Mouse (Mus musculus) brain, embryonic 14.5 days (tissue): Measurements from ENCODE around the gene Lck. TPM values are rescaled to one million over a fixed set of nuclear protein-coding genes. Genes with fewer than 3 reads are reported as not detected.

Source experiments
- DNase-seq: peaks from one replicate; pipeline ENCODE4 v3.0.0-alpha.2; 2011; ENCODE audit warnings: low read depth
- CTCF ChIP-seq: fragments of 200-500 bp; IDR thresholded peaks from 2 replicates; pipeline ENCODE4 v1.5.1; 2012; ENCODE audit warnings: inconsistent platforms, mild to moderate bottlenecking, moderate library complexity, borderline replicate concordance; ENCODE audit not compliant: insufficient read depth, insufficient read length; ENCODE audit errors: extremely low read depth
- POLR2A ChIP-seq: fragments of 200-500 bp; IDR thresholded peaks from 2 replicates; pipeline ENCODE4 v1.6.1; 2012; ENCODE audit warnings: mild to moderate bottlenecking, inconsistent platforms, borderline replicate concordance; ENCODE audit not compliant: poor library complexity, insufficient read depth, insufficient read length, severe bottlenecking; ENCODE audit errors: extremely low read depth
- polyA plus RNA-seq: library from polyadenylated mRNA; depleted of rRNA; stranded (reverse); fragments of >200 nt; gene quantifications from 2 replicates; pipeline ENCODE4 v1.2.3, GENCODE M21; 2012

Gene Lck
- polyA plus RNA-seq, 1 experiment, result 9.9 TPM

DNA sequence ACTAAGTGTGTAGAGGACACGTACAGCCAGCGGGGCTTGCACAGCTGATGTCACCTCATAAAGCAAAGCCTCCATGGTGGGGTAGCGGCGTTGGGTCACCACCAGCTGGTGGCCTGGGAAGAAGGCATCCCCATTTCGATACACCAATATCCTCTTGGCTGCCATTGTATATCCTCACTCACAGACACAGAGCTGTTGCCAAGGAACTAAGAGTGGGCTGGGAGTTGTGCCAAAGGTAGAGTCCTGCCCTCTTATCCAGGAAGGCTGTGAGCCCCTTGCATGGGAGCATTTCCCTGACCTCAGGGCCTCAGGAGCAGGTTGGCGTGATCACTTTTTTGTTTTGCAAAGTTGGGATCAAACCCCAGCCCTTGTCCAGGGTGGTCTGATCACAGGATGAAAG lies 40.7 kb upstream of the Lck start, which contains the start of gene Dcdc2b:
Gene Dcdc2b (minus strand): TSS at position 165 of the 400 bp plus-strand sequence.
- TF ChIP-seq CTCF (no peak), POLR2A (no peak)

DNA sequence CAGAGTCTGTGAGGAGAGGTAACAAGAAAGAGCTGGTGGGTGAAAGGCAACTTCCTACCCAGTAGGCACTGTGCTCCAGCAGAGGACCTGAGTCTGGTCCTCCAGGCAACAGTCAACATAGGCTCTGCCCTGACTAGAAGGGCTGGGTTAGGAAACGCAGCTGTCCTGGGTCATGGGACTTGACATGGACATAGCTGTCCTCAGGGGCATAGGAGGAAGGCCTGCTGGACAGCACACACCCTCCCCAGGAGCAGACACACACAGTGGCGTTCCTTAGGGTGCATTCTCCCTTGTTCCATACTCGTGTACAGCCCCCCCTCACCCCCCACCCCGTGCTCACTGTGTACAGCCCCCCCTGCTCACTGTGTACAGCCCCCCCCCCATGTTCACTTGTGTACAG lies 37.0 kb upstream of the Lck start:
- TF ChIP-seq CTCF (no peak), POLR2A (no peak)
- no peak for DNase-seq

More for the DNA sequence above, 40.7 kb upstream of the Lck start, which contains the start of gene Dcdc2b:
- DNase-seq, result peak; percentile 61

DNA sequence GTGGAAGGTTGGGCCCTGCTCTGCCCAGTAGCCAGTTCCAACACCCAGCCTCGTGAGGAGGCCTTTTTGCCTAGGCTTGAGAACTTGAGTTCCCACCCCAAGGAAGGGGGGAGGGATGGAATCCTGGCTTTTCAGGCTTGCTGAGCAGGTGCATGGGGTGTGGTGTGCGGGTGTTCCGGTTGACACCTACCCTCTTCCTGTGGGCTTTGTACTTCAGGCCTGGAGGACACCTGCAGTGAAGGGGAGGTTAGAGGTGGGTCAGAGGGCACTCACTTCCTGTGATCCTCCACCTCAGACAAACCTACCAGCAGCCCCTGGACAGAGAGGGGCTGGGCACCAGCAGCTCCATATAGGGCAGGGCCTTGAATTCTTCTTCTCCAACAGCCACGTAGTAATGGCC lies 36.6 kb upstream of the Lck start:
- DNase-seq, result no peak
- TF ChIP-seq CTCF (no peak), POLR2A (no peak)

DNA sequence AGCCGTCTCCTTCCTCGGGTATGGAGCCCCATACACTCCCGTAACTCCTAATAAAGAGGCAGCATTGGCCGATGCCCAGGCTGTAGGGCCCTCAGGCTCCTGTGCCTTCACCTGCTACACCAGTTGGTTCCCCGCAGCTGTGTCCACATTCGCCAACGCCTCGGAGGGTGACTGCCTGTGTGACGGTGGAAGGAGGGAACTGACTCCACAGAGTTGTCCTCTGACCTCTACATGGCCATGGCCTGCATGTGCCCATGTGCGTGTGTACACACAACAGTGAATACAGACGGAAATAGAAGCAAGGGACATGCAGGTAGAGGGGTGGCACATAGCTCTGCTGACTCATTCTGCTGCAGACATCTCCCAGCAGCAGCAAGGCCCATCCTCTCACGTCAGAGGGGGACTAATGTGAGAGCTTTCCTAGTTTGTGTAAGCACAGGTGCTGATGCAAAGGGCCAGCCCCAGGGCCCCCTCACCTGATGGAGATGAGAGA lies 35.7 kb upstream of the Lck start:
- no peak for DNase-seq
- no peak for TF ChIP-seq POLR2A
- TF ChIP-seq CTCF, result no peak

DNA sequence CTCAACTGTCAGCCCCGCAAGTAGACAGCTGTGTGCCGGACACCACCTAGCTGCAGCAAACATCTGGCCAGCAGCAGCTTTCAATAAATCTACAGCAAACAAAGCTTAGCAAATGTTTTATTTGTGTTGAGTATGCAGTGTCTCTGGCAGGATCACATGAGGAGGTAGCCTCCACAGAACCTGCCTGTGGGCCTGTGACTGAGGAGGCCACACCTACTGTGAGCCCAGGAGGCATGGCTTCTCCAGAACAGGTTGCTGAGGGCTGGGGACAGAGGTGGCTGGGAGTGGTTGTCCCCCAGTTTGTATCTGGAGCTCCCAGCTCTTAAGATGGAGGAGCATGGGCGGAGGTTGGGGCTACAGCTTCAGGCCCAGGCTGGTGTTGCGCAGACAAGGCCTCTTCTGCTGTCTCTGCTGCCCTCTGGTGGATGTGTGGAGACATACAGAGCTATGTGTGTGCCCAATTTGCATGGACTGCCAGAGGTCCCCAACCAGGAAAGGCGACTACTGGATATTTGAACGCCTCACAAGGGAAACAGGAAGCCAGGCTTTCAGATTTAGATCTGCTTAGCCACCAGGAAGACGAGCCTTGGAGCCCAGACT lies 35.1 kb upstream of the Lck start:
- peak; percentile 93 for DNase-seq
- TF ChIP-seq CTCF, result peak; percentile 93
- no peak for TF ChIP-seq POLR2A

DNA sequence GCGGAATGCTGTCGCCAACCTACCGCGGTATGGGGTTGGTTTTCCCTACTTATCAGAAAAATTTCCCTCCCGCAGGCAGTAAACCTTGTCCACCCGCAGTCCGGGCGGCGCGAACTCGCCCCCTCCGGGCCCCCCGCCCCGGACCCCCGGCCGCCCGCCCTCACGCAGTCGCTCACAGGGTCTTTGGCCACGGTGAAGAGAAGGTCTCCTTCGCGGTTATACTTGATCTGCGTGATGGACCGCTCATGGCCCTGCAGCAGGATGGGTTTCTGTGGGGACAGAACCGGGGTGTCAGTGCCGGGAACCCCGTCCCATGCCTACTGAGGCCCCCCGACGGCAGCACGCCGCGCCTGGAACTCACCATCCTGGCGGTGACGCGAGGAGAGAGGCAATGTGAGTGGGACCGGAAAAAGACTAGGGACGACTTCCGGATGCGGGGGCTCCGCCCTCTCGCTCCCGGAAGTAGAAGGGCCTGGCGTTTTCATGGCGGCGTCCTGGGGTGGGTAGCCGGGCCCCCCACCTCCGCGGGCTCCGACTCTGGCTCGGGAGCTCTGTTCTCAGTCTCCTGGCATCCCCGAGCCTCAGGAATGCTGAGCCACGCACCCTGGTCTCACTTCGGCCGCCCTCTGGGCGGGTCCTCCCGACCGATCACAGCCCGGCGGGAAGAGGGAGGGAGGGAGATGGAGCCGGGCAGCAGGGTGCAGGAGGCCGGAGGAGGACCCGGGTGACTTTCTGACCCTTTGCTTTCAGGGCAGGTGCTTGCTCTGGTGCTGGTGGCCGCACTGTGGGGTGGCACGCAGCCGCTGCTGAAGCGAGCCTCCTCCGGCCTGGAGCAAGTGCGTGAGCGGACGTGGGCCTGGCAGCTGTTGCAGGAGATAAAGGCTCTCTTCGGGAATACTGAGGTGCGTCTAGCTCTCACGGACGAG lies 27.1 kb upstream of the Lck start, which contains the start of the genes Eif3i and Tmem234:
Gene Eif3i (minus strand): TSS at position 416 of the 926 bp plus-strand sequence.
Gene Tmem234 (plus strand): TSS at position 436 of the 926 bp plus-strand sequence.
- TF ChIP-seq CTCF (no peak), POLR2A (peak; percentile 44; the same call in 1 of the 2 replicates)
- DNase-seq, result peak; percentile 93

DNA sequence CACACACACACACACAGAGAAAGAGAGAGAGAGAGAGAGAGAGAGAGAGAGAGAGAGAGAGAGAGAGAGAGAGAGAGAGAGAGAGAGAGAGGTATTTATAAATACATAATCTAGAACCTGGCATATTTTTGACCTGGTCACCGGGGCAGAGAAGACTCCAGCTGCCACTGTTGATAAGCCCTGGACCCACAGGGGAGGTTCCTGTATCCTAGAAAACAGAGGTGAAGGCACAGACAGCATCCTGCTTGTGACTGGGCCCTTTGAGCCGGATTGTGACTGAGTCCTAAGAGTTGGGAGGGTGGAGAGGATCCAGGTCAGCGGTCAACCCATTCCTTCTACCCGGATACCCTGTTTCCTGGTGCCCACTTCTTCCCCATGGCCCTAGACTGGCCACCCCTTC lies 15.4 kb upstream of the Lck start:
- TF ChIP-seq POLR2A (no peak), CTCF (no peak)
- no peak for DNase-seq

DNA sequence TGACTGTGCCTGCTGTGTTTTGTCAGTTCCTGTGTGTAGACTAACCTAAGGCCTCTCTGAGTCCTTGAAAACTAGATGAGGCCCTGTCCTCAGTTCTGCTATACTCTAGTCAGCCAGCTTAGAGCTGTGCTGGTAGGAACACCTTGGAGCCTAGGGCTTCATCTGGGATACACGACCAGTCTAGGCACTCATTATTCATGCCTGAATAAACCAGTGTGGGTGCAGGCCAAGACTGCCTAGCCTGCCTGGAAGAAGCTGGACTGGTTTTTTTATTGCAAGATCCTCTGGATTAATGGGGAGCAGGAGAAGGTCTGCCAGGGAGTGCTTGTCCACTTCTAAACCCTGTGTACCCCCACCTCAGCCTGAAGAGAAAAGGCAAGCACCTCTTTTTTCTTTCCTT lies 13.5 kb upstream of the Lck start:
- DNase-seq, result no peak
- TF ChIP-seq POLR2A, result no peak
- TF ChIP-seq CTCF, result no peak

DNA sequence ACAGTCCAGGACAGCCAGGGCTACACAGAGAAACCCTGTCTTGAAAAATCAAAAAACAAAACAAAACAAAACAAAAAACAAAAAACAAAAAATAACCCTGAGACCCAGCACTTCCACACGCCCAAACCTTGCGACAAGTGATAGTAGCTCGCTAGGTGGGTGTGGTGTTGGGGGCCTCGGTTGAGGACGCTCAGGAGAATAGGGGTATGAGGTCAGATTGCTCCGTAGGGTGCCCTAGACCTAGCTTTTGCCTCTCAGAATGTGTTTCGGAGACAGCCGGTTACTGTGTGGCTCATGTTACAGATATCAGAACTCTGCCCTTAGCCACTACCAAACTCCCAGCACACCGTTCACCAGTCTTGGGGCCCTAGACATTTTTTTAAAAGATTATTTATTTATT lies 12.3 kb upstream of the Lck start:
- TF ChIP-seq POLR2A (no peak), CTCF (no peak)
- DNase-seq, result no peak

DNA sequence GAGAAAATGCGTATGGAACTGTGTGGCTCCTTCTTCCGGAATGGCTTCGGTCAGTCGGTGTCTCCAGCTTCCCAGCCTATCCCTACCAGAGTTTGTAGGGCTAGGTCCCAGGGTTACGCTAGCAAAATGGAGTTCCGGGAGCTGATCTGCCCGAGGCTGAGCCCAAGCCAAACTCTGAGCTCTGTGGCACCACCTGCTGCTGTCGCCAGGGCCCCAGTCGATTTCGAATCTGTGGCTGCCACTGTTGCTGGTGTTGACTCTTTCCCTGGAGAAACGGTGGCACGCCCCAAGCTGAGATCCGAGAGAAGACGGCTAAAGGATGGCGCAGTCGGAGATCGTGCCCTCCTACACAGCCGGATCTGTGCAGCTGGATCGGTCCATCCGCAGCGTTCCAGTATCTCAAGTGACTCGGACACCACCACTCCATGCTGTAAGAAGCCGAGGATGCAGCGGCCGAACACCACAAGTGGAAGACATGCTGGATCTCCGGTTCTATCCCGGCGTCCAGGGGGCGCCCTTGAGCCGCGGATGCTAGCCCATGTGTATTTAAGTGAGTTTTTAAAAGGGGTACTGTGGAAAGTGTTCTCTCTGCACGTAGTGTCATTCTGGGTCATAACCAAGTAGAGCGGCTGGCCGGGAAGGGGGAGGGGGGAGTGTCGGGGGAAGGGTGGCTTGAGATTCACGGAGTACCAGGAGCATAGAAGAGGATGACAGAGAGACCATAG lies 11.6 kb upstream of the Lck start:
- peak; percentile 80 for DNase-seq
- no peak for TF ChIP-seq POLR2A
- TF ChIP-seq CTCF, result peak; percentile 74

DNA sequence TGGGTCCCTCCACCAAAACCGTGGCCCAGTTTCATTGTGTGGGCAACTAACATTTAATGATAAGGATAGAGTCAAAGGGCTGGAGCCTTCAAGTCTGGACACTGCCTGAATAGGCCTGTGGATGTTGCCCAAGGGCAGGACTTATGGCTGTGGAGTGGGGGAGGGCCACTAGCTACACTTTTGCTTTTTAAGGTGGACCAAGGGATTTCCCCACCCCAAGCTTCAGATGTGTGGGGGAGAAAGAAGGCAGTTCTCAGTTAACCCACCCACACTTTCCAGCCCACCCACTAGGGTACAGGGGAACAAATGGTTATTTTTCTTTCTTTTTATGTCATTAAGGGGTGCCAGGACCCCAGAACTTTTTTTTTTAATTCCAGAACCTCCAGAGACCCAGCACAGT lies 10.9 kb upstream of the Lck start:
- no peak for DNase-seq
- TF ChIP-seq POLR2A, result no peak
- TF ChIP-seq CTCF, result no peak

DNA sequence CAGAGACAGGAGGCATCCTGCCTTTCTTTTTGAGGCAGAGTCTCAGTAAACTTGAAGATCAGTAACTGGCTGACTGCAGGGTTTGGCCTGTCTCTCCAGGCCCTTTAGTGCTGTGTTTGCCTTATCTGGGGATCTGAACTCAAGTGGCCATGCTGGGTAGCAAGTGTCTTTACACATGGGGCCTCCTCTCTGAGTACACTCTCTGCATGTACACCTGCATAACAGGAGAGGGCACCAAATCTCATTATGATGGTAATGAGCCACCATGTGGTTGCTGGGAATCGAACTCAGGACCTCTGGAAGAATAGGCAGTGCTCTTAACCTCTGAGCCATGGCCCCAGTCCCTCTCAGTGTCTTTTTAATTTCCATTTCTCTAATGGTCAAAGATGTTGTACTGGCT lies 8.8 kb upstream of the Lck start:
- DNase-seq, result no peak
- TF ChIP-seq POLR2A, result no peak
- no peak for TF ChIP-seq CTCF
